Comparison of ENCODE assay signal across 11 mouse cellular contexts in the genomic region with DNA sequence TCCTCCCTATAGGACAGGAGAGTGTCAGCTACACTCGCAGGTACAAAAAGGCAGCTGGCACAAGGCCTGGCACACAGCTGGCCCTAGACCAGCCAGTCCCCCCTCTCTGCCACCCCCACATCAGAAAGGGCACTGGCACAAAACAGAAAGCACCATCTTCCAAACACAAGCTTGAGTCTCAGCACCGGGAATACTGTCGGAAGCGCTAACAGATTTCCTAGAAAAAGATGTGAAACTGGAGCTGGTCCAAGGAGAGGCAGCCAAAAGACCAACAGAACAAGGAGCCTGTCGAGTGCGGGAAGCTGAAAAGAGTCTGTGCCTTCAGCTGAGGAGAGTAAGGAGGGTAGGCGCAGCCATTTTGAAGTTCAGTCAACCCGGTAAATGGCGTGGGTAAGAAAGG. TPM values are rescaled to one million over a fixed set of nuclear protein-coding genes. Genes with fewer than 3 reads are reported as not detected.
DNase-seq lines count a peak whose midpoint lies in the region; ATAC-seq lines count a peak whose summit lies in the region.
"Had no signal": no experiment of that assay in that cellular context is flagged by ENCODE, and none has a peak within 500 bp of the region (broad histone marks: within the 10 kb centered on the region; RNA-seq: fewer than 3 reads in every experiment).

No protein-coding gene starts in this region.

- peaks cover 4% of the 10 kb centered on the region; the same call in 1 of the 2 replicates for H3K4me1 ChIP-seq in forebrain, embryonic 14.5 days (ENCODE audit: control insufficient read depth, insufficient read depth, low read length)
- H3K4me1 ChIP-seq in kidney, embryonic 16.5 days (ENCODE audit: insufficient read depth, low read length) = peaks cover 7% of the 10 kb centered on the region

- intact Hi-C loops in left cerebral cortex, postnatal 14 days (cut with DNase I) = no loop called here

- peak overlapping the region; percentile 23; the same call in 1 of the 2 replicates for H3K27ac ChIP-seq in forebrain, embryonic 14.5 days (ENCODE audit: low read depth, low read length)
- H3K27ac ChIP-seq in kidney, embryonic 16.5 days (ENCODE audit: low read length) = 0 out of 2 replicates have a peak overlapping the region, but pooled peaks have one; percentile 11
- H3K27ac ChIP-seq: heart, embryonic 13.5 days; neural tube, embryonic 13.5 days had no signal

- peak; percentile 60; the same call in 1 of the 2 replicates for ATAC-seq in forebrain, embryonic 14.5 days
- ATAC-seq in kidney, embryonic 16.5 days (ENCODE audit: low FRiP score, low TSS enrichment) = no peak

- H3K4me3 ChIP-seq in forebrain, embryonic 14.5 days (ENCODE audit: low read depth, low read length) = no peak overlapping the region
- no peak overlapping the region for H3K4me3 ChIP-seq in kidney, embryonic 16.5 days (ENCODE audit: low read length)
- H3K4me3 ChIP-seq: heart, embryonic 13.5 days; neural tube, embryonic 13.5 days had no signal

- DNase-seq in left cerebral cortex, postnatal 14 days (ENCODE audit: low spot score in 2 of 2) = peak; percentile 68 to 85
- DNase-seq in left cerebral cortex, adult 8-10 months (ENCODE audit: low spot score in 2 of 2) = no peak
- DNase-seq in forebrain, embryonic 14.5 days (ENCODE audit: low spot score) = peak; percentile 87
- DNase-seq in right cerebral cortex, postnatal 14 days = peak; percentile 48
- no peak for DNase-seq in MN1 (ENCODE audit: low spot score)
- no peak for DNase-seq in gastrocnemius, adult 8-10 months (ENCODE audit: low spot score in 2 of 2)
- DNase-seq: embryo, embryonic 11 days had no signal

- 52% methylated on average over 9 of the region's 9 CpGs for WGBS in forebrain, embryonic 14.5 days
- WGBS in kidney, embryonic 16.5 days = 66% methylated on average over 9 of the region's 9 CpGs

- H3K36me3 ChIP-seq in forebrain, embryonic 14.5 days (ENCODE audit: control insufficient read depth, insufficient read depth, low read length) = peaks cover 15% of the 10 kb centered on the region; the same call in 1 of the 2 replicates
- peaks cover 18% of the 10 kb centered on the region for H3K36me3 ChIP-seq in kidney, embryonic 16.5 days (ENCODE audit: insufficient read depth, low read length)

- H3K9ac ChIP-seq in forebrain, embryonic 14.5 days (ENCODE audit: low read length) = no peak overlapping the region
- no peak overlapping the region for H3K9ac ChIP-seq in kidney, embryonic 16.5 days (replicated peaks; ENCODE audit: low read length)
- H3K9ac ChIP-seq: heart, embryonic 13.5 days; neural tube, embryonic 13.5 days had no signal

- no peaks in the 10 kb centered on the region for H3K9me3 ChIP-seq in forebrain, embryonic 14.5 days (replicated peaks; ENCODE audit: control insufficient read depth, low read length)
- H3K9me3 ChIP-seq in kidney, embryonic 16.5 days (ENCODE audit: low read length) = no peaks in the 10 kb centered on the region
- H3K9me3 ChIP-seq: heart, embryonic 13.5 days; neural tube, embryonic 13.5 days had no signal

- no peak overlapping the region for H3K4me2 ChIP-seq in forebrain, embryonic 14.5 days (ENCODE audit: low read length)
- H3K4me2 ChIP-seq in kidney, embryonic 16.5 days (replicated peaks; ENCODE audit: low read depth, low read length) = no peak overlapping the region
- H3K4me2 ChIP-seq: heart, embryonic 13.5 days; liver, embryonic 11.5 days; neural tube, embryonic 13.5 days had no signal

- H3K27me3 ChIP-seq in forebrain, embryonic 14.5 days (replicated peaks; ENCODE audit: control insufficient read depth, insufficient read depth, low read length) = no peaks in the 10 kb centered on the region
- H3K27me3 ChIP-seq in kidney, embryonic 16.5 days (ENCODE audit: insufficient read depth, low read length) = no peaks in the 10 kb centered on the region
- H3K27me3 ChIP-seq: heart, embryonic 13.5 days; neural tube, embryonic 13.5 days had no signal

RNA-seq across cellular contexts. Expression of gene Cep164, which starts 13.4 kb away (rescaled TPM):
- 10 to 100 TPM; 15.0 to 15.4 TPM for total RNA-seq in left cerebral cortex, postnatal 14 days (2021)
- 10 to 100 TPM; 14.9 to 16.3 (median 15.3) TPM for total RNA-seq in left cerebral cortex, adult 8-10 months (2022)
- 7.7 and 8.9 TPM in 2 replicates for polyA plus RNA-seq in forebrain, embryonic 14.5 days (2014; fragmentation: Nextera tagmentation; extraction: Ambion mirVana)
- 24.1 and 31.1 TPM in 2 replicates for polyA plus RNA-seq in kidney, embryonic 16.5 days (2015; fragmentation: Nextera tagmentation; extraction: Ambion mirVana)
- total RNA-seq in gastrocnemius, adult 8-10 months (2022) = 1 to 10 TPM; 2.1 to 3.9 (median 2.4) TPM

RNA-seq across cellular contexts. Expression of gene Bace1, which starts 23.3 kb away (rescaled TPM):
- total RNA-seq in left cerebral cortex, postnatal 14 days (2021) = 100 to 1,000 TPM; 108 to 111 TPM
- total RNA-seq in left cerebral cortex, adult 8-10 months (2022) = 10 to 100 TPM; 76.6 to 81.9 (median 78.9) TPM
- 26.7 and 35.9 TPM in 2 replicates for polyA plus RNA-seq in forebrain, embryonic 14.5 days (2014; fragmentation: Nextera tagmentation; extraction: Ambion mirVana)
- 35.2 and 38.8 TPM in 2 replicates for polyA plus RNA-seq in kidney, embryonic 16.5 days (2015; fragmentation: Nextera tagmentation; extraction: Ambion mirVana)
- 10 to 100 TPM; 28.3 to 64.8 (median 51.1) TPM for total RNA-seq in gastrocnemius, adult 8-10 months (2022)

Comparison
In these comparisons a context has a peak if more than half of its experiments do, and no peak if none do; other contexts are left out.
1. DNase-seq: peak in left cerebral cortex, postnatal 14 days (2 of 2), forebrain, embryonic 14.5 days (single experiment) and right cerebral cortex, postnatal 14 days (single experiment); none in left cerebral cortex, adult 8-10 months (0 of 2), MN1 (single experiment) and gastrocnemius, adult 8-10 months (0 of 2).